Mouse (Mus musculus): ENCODE measurements around the gene Fam204a. TPM values are rescaled to one million over a fixed set of nuclear protein-coding genes. Genes with fewer than 3 reads are reported as not detected.
A peak's percentile ranks its signal among the peaks of the same experiment; 100 is the strongest.

Fam204a gene
- not detected in 2 replicates for polyA plus RNA-seq (2012; ENCODE audit: insufficient read depth, insufficient read length, low replicate concordance, missing spikeins)

- Histone ChIP-seq H3K4me3 (ENCODE audit: insufficient read depth, low read depth, low read length) (peak within 1 kb of the TSS; percentile 98), H3K27ac (ENCODE audit: insufficient read depth, low read depth, low read length) (peak within 1 kb of the TSS; percentile 86), H3K4me1 (ENCODE audit: control insufficient read depth, insufficient read depth, low read length) (no peaks in the 10 kb centered on the region)
- TF ChIP-seq POLR2A (IDR thresholded peaks at IDR 0.05; ENCODE audit: insufficient read depth, low read depth, low read length) (peak; percentile 79), CTCF (IDR thresholded peaks at IDR 0.05; ENCODE audit: insufficient read depth, low read depth, low read length) (no peak)
- WGBS, result under 1% methylated on average over 68 of the region's 68 CpGs
Observed at GRCm38 (mm10) chr19:60225899-60226844, at the start of gene Fam204a. Gene Fam204a, minus strand, starts transcription at chr19:60226701.

- WGBS, result 78% methylated on average over 1 of the region's 1 CpGs
- TF ChIP-seq POLR2A (IDR thresholded peaks at IDR 0.05; ENCODE audit: insufficient read depth, low read depth, low read length), result no peak
- TF ChIP-seq CTCF (IDR thresholded peaks at IDR 0.05; ENCODE audit: insufficient read depth, low read depth, low read length), result no peak
- Histone ChIP-seq H3K4me1 (ENCODE audit: control insufficient read depth, insufficient read depth, low read length) (no peaks in the 10 kb centered on the region), H3K4me3 (ENCODE audit: insufficient read depth, low read depth, low read length) (no peak overlapping the region), H3K27ac (ENCODE audit: insufficient read depth, low read depth, low read length) (no peak overlapping the region)
Observed at GRCm38 (mm10) chr19:60265789-60266188, 39.3 kb upstream of the Fam204a start.

- 72% methylated on average over 5 of the region's 5 CpGs for WGBS
- H3K4me1 ChIP-seq (ENCODE audit: control insufficient read depth, insufficient read depth, low read length), result no peaks in the 10 kb centered on the region
- no peak overlapping the region for H3K27ac ChIP-seq (ENCODE audit: insufficient read depth, low read depth, low read length)
- TF ChIP-seq CTCF (IDR thresholded peaks at IDR 0.05; ENCODE audit: insufficient read depth, low read depth, low read length), result no peak
- TF ChIP-seq POLR2A (IDR thresholded peaks at IDR 0.05; ENCODE audit: insufficient read depth, low read depth, low read length), result no peak
- H3K4me3 ChIP-seq (ENCODE audit: insufficient read depth, low read depth, low read length), result no peak overlapping the region
Observed at GRCm38 (mm10) chr19:60260689-60261088, 34.2 kb upstream of the Fam204a start.

DNA sequence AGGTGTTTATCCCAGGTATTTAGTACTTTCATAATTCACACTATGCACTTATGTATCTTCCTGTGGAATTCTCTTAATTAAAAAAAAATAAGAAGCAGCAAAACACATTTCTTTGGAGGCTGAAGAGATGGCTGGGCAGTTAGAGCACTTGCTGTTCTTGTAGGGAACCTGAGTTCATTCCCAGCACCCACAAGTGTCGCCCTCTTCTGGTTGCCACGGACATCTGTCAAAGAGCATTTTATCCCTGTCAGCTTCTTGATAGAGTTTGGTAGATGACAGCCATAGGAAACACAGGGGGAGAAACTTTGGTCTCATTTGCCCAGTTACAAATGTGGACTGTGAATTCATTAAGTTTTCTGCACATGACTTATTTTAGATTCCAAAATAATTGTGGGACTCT, 25.5 kb upstream of the Fam204a start:
- TF ChIP-seq CTCF (IDR thresholded peaks at IDR 0.05; ENCODE audit: insufficient read depth, low read depth, low read length), result no peak
- TF ChIP-seq POLR2A (IDR thresholded peaks at IDR 0.05; ENCODE audit: insufficient read depth, low read depth, low read length), result no peak
- 34% methylated on average over 2 of the region's 2 CpGs for WGBS
- Histone ChIP-seq H3K4me1 (ENCODE audit: control insufficient read depth, insufficient read depth, low read length) (no peaks in the 10 kb centered on the region), H3K27ac (ENCODE audit: insufficient read depth, low read depth, low read length) (no peak overlapping the region), H3K4me3 (ENCODE audit: insufficient read depth, low read depth, low read length) (no peak overlapping the region)

- Histone ChIP-seq H3K4me3 (ENCODE audit: insufficient read depth, low read depth, low read length) (no peak overlapping the region), H3K27ac (ENCODE audit: insufficient read depth, low read depth, low read length) (no peak overlapping the region), H3K4me1 (ENCODE audit: control insufficient read depth, insufficient read depth, low read length) (no peaks in the 10 kb centered on the region)
- TF ChIP-seq CTCF (IDR thresholded peaks at IDR 0.05; ENCODE audit: insufficient read depth, low read depth, low read length) (no peak), POLR2A (IDR thresholded peaks at IDR 0.05; ENCODE audit: insufficient read depth, low read depth, low read length) (no peak)
- WGBS, result 52% methylated on average over 9 of the region's 9 CpGs
Observed at GRCm38 (mm10) chr19:60251197-60251596, 24.7 kb upstream of the Fam204a start.

DNA sequence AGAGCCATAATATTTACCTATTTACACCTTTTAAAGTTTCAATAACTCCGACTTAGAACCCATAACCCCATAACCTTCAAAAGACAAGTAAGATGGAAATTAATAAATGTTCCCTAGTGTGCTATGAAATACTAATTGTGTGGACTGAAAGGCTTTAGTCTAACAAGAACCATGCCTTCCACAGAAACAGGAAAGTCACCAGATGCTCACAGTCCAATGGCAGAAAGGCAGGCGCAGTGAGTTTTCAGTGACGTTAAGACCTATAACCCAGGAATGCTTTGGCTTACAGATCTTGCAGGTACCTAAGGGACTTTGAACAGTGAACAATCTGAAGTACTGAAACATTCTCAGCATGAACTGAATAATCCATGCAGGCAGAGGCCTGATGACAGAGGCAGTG, 18.7 kb upstream of the Fam204a start:
- TF ChIP-seq CTCF (IDR thresholded peaks at IDR 0.05; ENCODE audit: insufficient read depth, low read depth, low read length) (no peak), POLR2A (IDR thresholded peaks at IDR 0.05; ENCODE audit: insufficient read depth, low read depth, low read length) (no peak)
- no peaks in the 10 kb centered on the region for H3K4me1 ChIP-seq (ENCODE audit: control insufficient read depth, insufficient read depth, low read length)
- H3K27ac ChIP-seq (ENCODE audit: insufficient read depth, low read depth, low read length), result no peak overlapping the region
- no peak overlapping the region for H3K4me3 ChIP-seq (ENCODE audit: insufficient read depth, low read depth, low read length)
- WGBS, result 90% methylated on average over 3 of the region's 3 CpGs

GRCm38 (mm10) chr19:60242620-60243019, 16.1 kb upstream of the Fam204a start:
- no peak for TF ChIP-seq POLR2A (IDR thresholded peaks at IDR 0.05; ENCODE audit: insufficient read depth, low read depth, low read length)
- no peak for TF ChIP-seq CTCF (IDR thresholded peaks at IDR 0.05; ENCODE audit: insufficient read depth, low read depth, low read length)
- 68% methylated on average over 7 of the region's 7 CpGs for WGBS
- H3K4me1 ChIP-seq (ENCODE audit: control insufficient read depth, insufficient read depth, low read length), result no peaks in the 10 kb centered on the region
- H3K27ac ChIP-seq (ENCODE audit: insufficient read depth, low read depth, low read length), result no peak overlapping the region
- H3K4me3 ChIP-seq (ENCODE audit: insufficient read depth, low read depth, low read length), result no peak overlapping the region

DNA sequence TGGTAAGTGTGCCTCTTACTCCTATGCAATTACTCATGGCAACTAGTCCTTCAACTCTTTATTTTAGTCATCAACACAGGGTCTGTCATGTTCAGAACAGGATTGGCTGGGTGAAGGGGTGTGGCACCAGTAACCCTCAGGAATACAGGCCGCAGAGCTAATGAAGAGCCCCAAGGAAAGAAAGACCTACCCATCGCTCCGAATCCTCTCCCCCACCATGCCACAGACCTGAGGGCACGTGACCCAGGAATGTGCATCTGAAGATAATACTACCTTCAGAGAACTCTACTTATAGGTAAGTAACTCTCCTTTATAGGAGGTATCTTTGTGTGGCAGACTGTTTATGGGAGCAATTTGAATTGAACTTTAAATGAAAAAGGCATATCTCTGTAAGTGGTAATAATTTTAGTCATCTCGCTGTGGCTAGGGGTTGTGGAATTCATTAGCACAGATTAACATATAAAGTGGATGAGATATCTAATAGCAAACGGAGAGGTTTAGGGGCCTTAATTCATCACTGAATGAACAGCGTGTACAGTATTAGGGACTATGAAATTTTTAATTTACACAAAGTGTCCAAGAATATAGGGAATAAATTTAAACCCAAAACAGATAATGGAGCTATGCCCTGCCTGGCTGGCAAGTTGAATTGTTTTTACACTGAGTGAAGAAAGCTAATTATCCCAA, 15.6 kb upstream of the Fam204a start:
- Histone ChIP-seq H3K4me1 (ENCODE audit: control insufficient read depth, insufficient read depth, low read length) (no peaks in the 10 kb centered on the region), H3K4me3 (ENCODE audit: insufficient read depth, low read depth, low read length) (no peak overlapping the region), H3K27ac (ENCODE audit: insufficient read depth, low read depth, low read length) (no peak overlapping the region)
- 73% methylated on average over 7 of the region's 7 CpGs for WGBS
- TF ChIP-seq POLR2A (IDR thresholded peaks at IDR 0.05; ENCODE audit: insufficient read depth, low read depth, low read length), result no peak
- TF ChIP-seq CTCF (IDR thresholded peaks at IDR 0.05; ENCODE audit: insufficient read depth, low read depth, low read length), result no peak

DNA sequence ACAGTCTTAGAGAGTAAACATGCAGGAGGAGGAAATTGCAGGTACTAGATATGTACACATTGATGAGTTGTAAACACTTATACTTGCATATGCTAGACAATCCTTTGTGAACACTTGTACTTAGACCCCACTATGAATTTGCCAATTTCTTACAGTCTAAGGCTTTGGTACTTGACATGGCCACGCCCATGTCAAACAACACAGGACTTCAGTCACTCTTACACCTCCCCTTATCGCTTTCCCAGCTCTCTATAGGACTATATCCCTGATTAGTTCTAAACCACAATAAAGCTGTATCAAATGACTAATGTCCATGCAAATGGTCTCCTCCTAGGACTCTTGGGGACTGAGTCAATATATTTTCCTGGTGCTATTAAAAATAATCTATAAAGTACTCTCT, 5.0 kb upstream of the Fam204a start:
- Histone ChIP-seq H3K27ac (ENCODE audit: insufficient read depth, low read depth, low read length) (no peak overlapping the region), H3K4me1 (ENCODE audit: control insufficient read depth, insufficient read depth, low read length) (no peaks in the 10 kb centered on the region), H3K4me3 (ENCODE audit: insufficient read depth, low read depth, low read length) (no peak overlapping the region)
- WGBS, result 82% methylated on average over 2 of the region's 2 CpGs
- TF ChIP-seq CTCF (IDR thresholded peaks at IDR 0.05; ENCODE audit: insufficient read depth, low read depth, low read length), result no peak
- no peak for TF ChIP-seq POLR2A (IDR thresholded peaks at IDR 0.05; ENCODE audit: insufficient read depth, low read depth, low read length)

All from olfactory bulb, adult 2 months (tissue).